ENCODE assay signal across 8 mouse cellular contexts in genomic region chr13:22051523-22051859, GRCm38 (mm10). TPM values are rescaled to one million over a fixed set of nuclear protein-coding genes. Genes with fewer than 3 reads are reported as not detected.
DNase-seq lines count a peak whose midpoint lies in the region; ATAC-seq and TF ChIP-seq lines count a peak whose summit lies in the region.

No protein-coding gene starts in this region.

- TF ChIP-seq CTCF in G1E (IDR thresholded peaks at IDR 0.05; ENCODE audit: low read depth, low read length) = no peak

- peak overlapping the region; percentile 81 for H3K9ac ChIP-seq in heart, embryonic 13.5 days

- peak overlapping the region; percentile 77 for H3K4me2 ChIP-seq in heart, embryonic 13.5 days

- H3K4me3 ChIP-seq in heart, embryonic 13.5 days = peak overlapping the region; percentile 58
- H3K4me3 ChIP-seq in G1E (ENCODE audit: low read depth, low read length) = peak overlapping the region; percentile 70
- H3K4me3 ChIP-seq in hindbrain, embryonic 10.5 days = peak overlapping the region; percentile 59
- peak overlapping the region; percentile 50 for H3K4me3 ChIP-seq in macrophage (ENCODE audit: inconsistent target)

- 10% methylated on average over 5 of the region's 5 CpGs for WGBS in heart, embryonic 13.5 days
- 13% methylated on average over 5 of the region's 5 CpGs for WGBS in hindbrain, embryonic 10.5 days
- WGBS in macrophage (ENCODE audit: missing documents) = 24% methylated on average over 3 of the region's 5 CpGs

- H3K9me3 ChIP-seq in heart, embryonic 13.5 days = no peaks in the 10 kb centered on the region
- no peaks in the 10 kb centered on the region for H3K9me3 ChIP-seq in G1E (replicated peaks)
- H3K9me3 ChIP-seq in hindbrain, embryonic 10.5 days = no peaks in the 10 kb centered on the region

- no peaks in the 10 kb centered on the region for H3K36me3 ChIP-seq in heart, embryonic 13.5 days
- no peaks in the 10 kb centered on the region for H3K36me3 ChIP-seq in G1E (replicated peaks)
- no peaks in the 10 kb centered on the region for H3K36me3 ChIP-seq in hindbrain, embryonic 10.5 days
- no peaks in the 10 kb centered on the region for H3K36me3 ChIP-seq in macrophage (ENCODE audit: inconsistent target)

- intact Hi-C loops in heart, postnatal 25 days (cut with DNase I) = no loop called here

- H3K27me3 ChIP-seq in heart, embryonic 13.5 days (replicated peaks) = no peaks in the 10 kb centered on the region
- peaks cover 10% of the 10 kb centered on the region; the same call in 1 of the 2 replicates for H3K27me3 ChIP-seq in G1E (ENCODE audit: insufficient read depth, low read length)
- H3K27me3 ChIP-seq in hindbrain, embryonic 10.5 days (ENCODE audit: insufficient read depth, poor library complexity, severe bottlenecking) = no peaks in the 10 kb centered on the region

- ATAC-seq in heart, embryonic 13.5 days (ENCODE audit: extremely low read depth, insufficient number of reproducible peaks, low FRiP score, low TSS enrichment) = no peak
- no peak for ATAC-seq in G1E (ENCODE audit: extremely low read depth, insufficient number of reproducible peaks, low FRiP score, poor library complexity, severe bottlenecking)

- no peak for DNase-seq in heart, postnatal 25 days (ENCODE audit: low spot score)
- no peak for DNase-seq in G1E (ENCODE audit: low spot score)
- DNase-seq in hindbrain, embryonic 10.5 days (ENCODE audit: low spot score) = no peak
- DNase-seq in retina, postnatal 1 day = no peak
- DNase-seq in urinary bladder, postnatal 25 days (ENCODE audit: low spot score) = no peak
- no peak for DNase-seq in layer of hippocampus, adult 8-10 months (ENCODE audit: low spot score in 2 of 2)

- H3K79me2 ChIP-seq in macrophage (ENCODE audit: inconsistent target) = no peaks in the 10 kb centered on the region

- peak overlapping the region; percentile 85 for H3K27ac ChIP-seq in heart, embryonic 13.5 days (replicated peaks)
- peak overlapping the region; percentile 87 for H3K27ac ChIP-seq in hindbrain, embryonic 10.5 days
- peak overlapping the region; percentile 51 for H3K27ac ChIP-seq in macrophage

- H3K4me1 ChIP-seq in heart, embryonic 13.5 days = peaks cover 7% of the 10 kb centered on the region
- peaks cover 28% of the 10 kb centered on the region for H3K4me1 ChIP-seq in G1E (ENCODE audit: insufficient read depth, low read depth, low read length)
- H3K4me1 ChIP-seq in hindbrain, embryonic 10.5 days (replicated peaks) = peaks cover 8% of the 10 kb centered on the region; the same call in 1 of the 2 replicates

RNA-seq across cellular contexts. Expression of gene Hist1h2bj, which starts 8.5 kb away (rescaled TPM):
- 3.9 and 5.9 TPM in 2 replicates for polyA plus RNA-seq in heart, embryonic 13.5 days (2015; fragmentation: Nextera tagmentation; extraction: Ambion mirVana)
- total RNA-seq in heart, postnatal 25 days (2021) = 10 to 100 TPM in 1 of 2 experiments, 1 to 10 TPM in 1; 5.6 to 14.3 TPM
- total RNA-seq in G1E (2014; fragmentation: Nextera tagmentation) (9.0 and 49.5 TPM in 2 replicates), G1E (2017) (205 and 369 TPM in 2 replicates)
- polyA plus RNA-seq in G1E (2012) (10.5 and 40.6 TPM in 2 replicates), macrophage (2018) (not detected in 3 replicates)
- polyA plus RNA-seq in hindbrain, embryonic 10.5 days (2016; fragmentation: Nextera tagmentation; extraction: Ambion mirVana) = 12.6 and 15.5 TPM in 2 replicates
- total RNA-seq in macrophage (2018; cell fraction: chromatin; rRNA removed) = 10 to 100 TPM in 9 of 26 experiments, 1 to 10 TPM in 14, not detected in 3; 3.2 to 32.9 (median 9.4) TPM
- total RNA-seq in macrophage (2018; cell fraction: cytosol; rRNA removed) = 10 to 100 TPM; 10.1 to 68.8 (median 21.0) TPM
- total RNA-seq in macrophage (2018; cell fraction: nucleus; rRNA removed) = 10 to 100 TPM in 12 of 26 experiments, 1 to 10 TPM in 11, not detected in 3; 3.4 to 70.4 (median 11.3) TPM
- total RNA-seq in layer of hippocampus, adult 8-10 months (2022) = 10 to 100 TPM; 10.8 to 15.9 (median 12.1) TPM

RNA-seq across cellular contexts. Expression of gene Hist1h2ag, which starts 8.7 kb away (rescaled TPM):
- polyA plus RNA-seq in heart, embryonic 13.5 days (2015; fragmentation: Nextera tagmentation; extraction: Ambion mirVana) = 15.8 and 19.9 TPM in 2 replicates
- 10 to 100 TPM in 1 of 2 experiments, 1 to 10 TPM in 1; 7.9 to 12.1 TPM for total RNA-seq in heart, postnatal 25 days (2021)
- total RNA-seq in G1E (2014; fragmentation: Nextera tagmentation) (141 and 253 TPM in 2 replicates), G1E (2017) (901 and 1,517 TPM in 2 replicates)
- polyA plus RNA-seq in G1E (2012) (27.9 and 53.3 TPM in 2 replicates), macrophage (2018) (not detected in 3 replicates)
- 63.1 and 65.4 TPM in 2 replicates for polyA plus RNA-seq in hindbrain, embryonic 10.5 days (2016; fragmentation: Nextera tagmentation; extraction: Ambion mirVana)
- total RNA-seq in macrophage (2018; cell fraction: chromatin; rRNA removed) = 10 to 100 TPM in 1 of 26 experiments, 1 to 10 TPM in 8, not detected in 17; 3.9 to 22.2 (median 5.1) TPM
- 10 to 100 TPM in 14 of 26 experiments, 1 to 10 TPM in 12; 2.6 to 35.5 (median 10.6) TPM for total RNA-seq in macrophage (2018; cell fraction: cytosol; rRNA removed)
- total RNA-seq in macrophage (2018; cell fraction: nucleus; rRNA removed) = 10 to 100 TPM in 5 of 26 experiments, 1 to 10 TPM in 11, not detected in 10; 2.6 to 22.7 (median 6.5) TPM
- total RNA-seq in layer of hippocampus, adult 8-10 months (2022) = 10 to 100 TPM in 2 of 4 experiments, 1 to 10 TPM in 2; 8.2 to 12.2 (median 10.1) TPM

RNA-seq across cellular contexts. Expression of gene Hist1h4i, which starts 10.3 kb away (rescaled TPM):
- polyA plus RNA-seq in heart, embryonic 13.5 days (2015; fragmentation: Nextera tagmentation; extraction: Ambion mirVana) = 10.8 and 11.3 TPM in 2 replicates
- 10 to 100 TPM; 17.8 to 19.0 TPM for total RNA-seq in heart, postnatal 25 days (2021)
- 26.2 and 52.2 TPM in 2 replicates for total RNA-seq in G1E (2014; fragmentation: Nextera tagmentation)
- 284 and 309 TPM in 2 replicates for total RNA-seq in G1E (2017)
- polyA plus RNA-seq in G1E (2012) = 12.6 and 17.3 TPM in 2 replicates
- polyA plus RNA-seq in hindbrain, embryonic 10.5 days (2016; fragmentation: Nextera tagmentation; extraction: Ambion mirVana) = 33.6 and 41.8 TPM in 2 replicates
- total RNA-seq in macrophage (2018; cell fraction: chromatin; rRNA removed) = 100 to 1,000 TPM in 1 of 26 experiments, 10 to 100 TPM in 19, 1 to 10 TPM in 6; 6.1 to 101 (median 14.6) TPM
- total RNA-seq in macrophage (2018; cell fraction: cytosol; rRNA removed) = 10 to 100 TPM in 19 of 26 experiments, 1 to 10 TPM in 7; 7.6 to 21.9 (median 12.5) TPM
- total RNA-seq in macrophage (2018; cell fraction: nucleus; rRNA removed) = 100 to 1,000 TPM in 3 of 26 experiments, 10 to 100 TPM in 20, 1 to 10 TPM in 3; 5.4 to 144 (median 26.7) TPM
- 2.6 to 11.5 TPM (median 7.3 TPM) in 3 replicates for polyA plus RNA-seq in macrophage (2018)
- 10 to 100 TPM; 55.1 to 70.7 (median 60.0) TPM for total RNA-seq in layer of hippocampus, adult 8-10 months (2022)

RNA-seq across cellular contexts. Expression of gene Hist1h2bk, which starts 15.8 kb away (rescaled TPM):
- polyA plus RNA-seq in heart, embryonic 13.5 days (2015; fragmentation: Nextera tagmentation; extraction: Ambion mirVana) = 3.1 and 3.4 TPM in 2 replicates
- total RNA-seq in heart, postnatal 25 days (2021) = 10 to 100 TPM; 17.2 to 23.4 TPM
- total RNA-seq in G1E (2014; fragmentation: Nextera tagmentation) = 229 and 286 TPM in 2 replicates
- total RNA-seq in G1E (2017) = 1,693 and 2,296 TPM in 2 replicates
- 11.8 and 30.4 TPM in 2 replicates for polyA plus RNA-seq in G1E (2012)
- 6.6 and 6.9 TPM in 2 replicates for polyA plus RNA-seq in hindbrain, embryonic 10.5 days (2016; fragmentation: Nextera tagmentation; extraction: Ambion mirVana)
- total RNA-seq in macrophage (2018; cell fraction: chromatin; rRNA removed) = 10 to 100 TPM in 1 of 26 experiments, 1 to 10 TPM in 7, not detected in 18; 2.4 to 16.4 (median 4.6) TPM
- 10 to 100 TPM in 18 of 26 experiments, 1 to 10 TPM in 8; 2.8 to 48.5 (median 15.5) TPM for total RNA-seq in macrophage (2018; cell fraction: cytosol; rRNA removed)
- 10 to 100 TPM in 4 of 26 experiments, 1 to 10 TPM in 14, not detected in 8; 1.7 to 28.5 (median 5.0) TPM for total RNA-seq in macrophage (2018; cell fraction: nucleus; rRNA removed)
- polyA plus RNA-seq in macrophage (2018) = not detected in 3 replicates
- total RNA-seq in layer of hippocampus, adult 8-10 months (2022) = 10 to 100 TPM; 10.4 to 18.1 (median 16.5) TPM

RNA-seq across cellular contexts. Expression of gene Hist1h2ah, which starts 16.1 kb away (rescaled TPM):
- 4.1 and 11.0 TPM in 2 replicates for polyA plus RNA-seq in heart, embryonic 13.5 days (2015; fragmentation: Nextera tagmentation; extraction: Ambion mirVana)
- 10 to 100 TPM; 32.9 to 34.9 TPM for total RNA-seq in heart, postnatal 25 days (2021)
- 177 and 303 TPM in 2 replicates for total RNA-seq in G1E (2014; fragmentation: Nextera tagmentation)
- 2,043 and 4,016 TPM in 2 replicates for total RNA-seq in G1E (2017)
- 5,681 and 9,617 TPM in 2 replicates for polyA plus RNA-seq in G1E (2012)
- polyA plus RNA-seq in hindbrain, embryonic 10.5 days (2016; fragmentation: Nextera tagmentation; extraction: Ambion mirVana) = 5.5 and 11.0 TPM in 2 replicates
- 1 to 10 TPM in 4 of 26 experiments, not detected in 22; 4.8 to 9.5 (median 6.2) TPM for total RNA-seq in macrophage (2018; cell fraction: chromatin; rRNA removed)
- 10 to 100 TPM in 4 of 26 experiments, 1 to 10 TPM in 16, under 1 TPM in 5, not detected in 1; 0.61 to 14.1 (median 2.7) TPM for total RNA-seq in macrophage (2018; cell fraction: cytosol; rRNA removed)
- total RNA-seq in macrophage (2018; cell fraction: nucleus; rRNA removed) = 10 to 100 TPM in 2 of 26 experiments, 1 to 10 TPM in 5, not detected in 19; 2.1 to 14.1 (median 7.4) TPM
- polyA plus RNA-seq in macrophage (2018) = not detected in 3 replicates
- total RNA-seq in layer of hippocampus, adult 8-10 months (2022) = 10 to 100 TPM in 3 of 4 experiments, 1 to 10 TPM in 1; 6.5 to 26.2 (median 15.2) TPM

Comparison
In these comparisons a context has a peak if more than half of its experiments do, and no peak if none do; other contexts are left out.
1. RNA of gene Hist1h2ag, which starts 8.7 kb away (polyA plus RNA-seq): 63.1 to 65.4 TPM in hindbrain, embryonic 10.5 days, 27.9 to 53.3 TPM in G1E and 15.8 to 19.9 TPM in heart, embryonic 13.5 days; not detected in macrophage; every median in the first group is over 10 times any median in the second.
2. Peak in every context shown above with its lines, with median percentiles within 50 percentile points of each other: H3K27ac ChIP-seq and H3K4me3 ChIP-seq.